Mouse (Mus musculus): ENCODE data around the gene Btbd35f8.
"Not testable (repeated sequence)": the region's sequence is repeated elsewhere in the genome, so short reads cannot be mapped to it uniquely, and the experiment has no call there.

- not testable (repeated sequence) for TF ChIP-seq POLR2A (IDR thresholded peaks at IDR 0.05; ENCODE audit: borderline replicate concordance, insufficient read depth, low read length); CTCF (IDR thresholded peaks at IDR 0.05; ENCODE audit: borderline replicate concordance, insufficient read depth, low read depth, low read length)
Observed at GRCm38 (mm10) chrX:34450224-34450623, at the start of gene Btbd35f8.
